Mouse (Mus musculus) limb, embryonic 10.5 days (tissue): ENCODE measurements at regions not wholly inside any gene's neighbourhood (a gene's known extent, or its start where the extent isn't known, plus 50 kb on each side); places are given as distances from the start of the nearest gene placed in this dataset.

Experiments used
- DNase-seq: peaks from one replicate; pipeline ENCODE4 v3.0.0-alpha.2; 2017; ENCODE audit warnings: low spot score
- H3K27ac ChIP-seq: fragments of 300-500 bp; sonication (generic); 2 replicates; pipeline ENCODE4 v1.5.1; 2016; ENCODE audit warnings: mild to moderate bottlenecking
- H3K27me3 ChIP-seq: fragments of 300-500 bp; sonication (generic); 2 replicates; pipeline ENCODE4 v1.6.1; 2016; ENCODE audit warnings: low read depth, mild to moderate bottlenecking; ENCODE audit not compliant: poor library complexity, severe bottlenecking
- H3K36me3 ChIP-seq: fragments of 300-500 bp; sonication (generic); 2 replicates; pipeline ENCODE4 v1.6.1; 2016; ENCODE audit warnings: mild to moderate bottlenecking, moderate library complexity
- H3K4me1 ChIP-seq: fragments of 300-500 bp; sonication (generic); 2 replicates; pipeline ENCODE4 v1.6.1; 2016
- H3K4me3 ChIP-seq: fragments of 300-500 bp; sonication (generic); 2 replicates; pipeline ENCODE4 v1.5.1; 2016; ENCODE audit warnings: mild to moderate bottlenecking, moderate library complexity
- H3K9me3 ChIP-seq: fragments of 300-500 bp; sonication (generic); replicated peaks from 2 replicates; pipeline ENCODE4 v1.6.1; 2016; ENCODE audit warnings: mild to moderate bottlenecking
- WGBS: fragments of 180-500 bp; shearing (Covaris S2); methylation state at CpG from one replicate; pipeline ENCODE4 v1.1.7; 2016; 5-methylcytosine and 5-hydroxymethylcytosine counted together

DNA sequence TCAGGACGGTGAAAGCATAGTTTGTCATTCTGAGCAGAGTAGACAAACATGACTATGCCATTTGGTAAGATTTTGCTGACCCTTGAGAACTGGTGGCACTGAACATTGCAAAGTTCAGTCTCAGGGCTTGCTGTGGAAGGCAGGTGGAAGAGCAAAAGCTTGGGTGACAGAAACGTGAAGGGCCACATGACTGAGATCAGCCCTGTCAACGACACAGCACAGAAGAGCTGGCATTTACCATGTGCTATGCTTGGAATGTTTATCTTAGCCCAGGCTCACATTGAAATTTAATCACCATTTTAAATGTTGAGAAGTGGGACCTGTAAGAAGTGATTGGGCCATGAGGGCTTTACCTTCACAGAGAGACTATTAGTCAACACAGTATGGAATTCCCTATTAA, 81.7 kb upstream of the 2610301B20Rik start:
- H3K4me3 ChIP-seq, result no peak overlapping the region
- peaks cover 19% of the 10 kb centered on the region for H3K4me1 ChIP-seq
- no peaks in the 10 kb centered on the region for H3K27me3 ChIP-seq
- no peaks in the 10 kb centered on the region for H3K36me3 ChIP-seq
- H3K9me3 ChIP-seq, result no peaks in the 10 kb centered on the region
- 60% methylated on average over 3 of the region's 3 CpGs for WGBS
- no peak overlapping the region for H3K27ac ChIP-seq
- DNase-seq, result no peak

DNA sequence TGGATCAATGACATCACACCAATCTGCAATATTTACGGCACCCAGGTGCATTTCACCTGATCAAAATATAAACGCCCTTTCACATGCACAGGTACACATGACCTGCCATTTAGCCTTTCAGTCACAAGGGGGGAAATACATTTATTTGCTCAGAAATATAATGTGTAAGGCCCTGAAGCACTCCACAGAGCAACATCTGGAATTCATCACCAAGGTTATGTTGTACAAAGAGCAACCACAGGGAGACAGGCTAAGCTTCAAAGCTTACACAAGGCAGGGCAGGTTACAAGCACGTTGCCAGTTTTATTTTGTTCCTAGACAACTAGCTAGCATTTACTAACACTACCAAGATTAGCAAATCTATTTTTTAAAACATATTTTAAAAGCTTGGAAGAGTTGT, 79.8 kb upstream of the 2610301B20Rik start:
- Histone ChIP-seq H3K4me3 (no peak overlapping the region), H3K27me3 (no peaks in the 10 kb centered on the region), H3K36me3 (no peaks in the 10 kb centered on the region), H3K4me1 (peaks cover 19% of the 10 kb centered on the region), H3K27ac (peak overlapping the region; percentile 56; the same call in 1 of the 2 replicates), H3K9me3 (no peaks in the 10 kb centered on the region)
- WGBS, result 53% methylated on average over 3 of the region's 3 CpGs
- DNase-seq, result peak; percentile 33

DNA sequence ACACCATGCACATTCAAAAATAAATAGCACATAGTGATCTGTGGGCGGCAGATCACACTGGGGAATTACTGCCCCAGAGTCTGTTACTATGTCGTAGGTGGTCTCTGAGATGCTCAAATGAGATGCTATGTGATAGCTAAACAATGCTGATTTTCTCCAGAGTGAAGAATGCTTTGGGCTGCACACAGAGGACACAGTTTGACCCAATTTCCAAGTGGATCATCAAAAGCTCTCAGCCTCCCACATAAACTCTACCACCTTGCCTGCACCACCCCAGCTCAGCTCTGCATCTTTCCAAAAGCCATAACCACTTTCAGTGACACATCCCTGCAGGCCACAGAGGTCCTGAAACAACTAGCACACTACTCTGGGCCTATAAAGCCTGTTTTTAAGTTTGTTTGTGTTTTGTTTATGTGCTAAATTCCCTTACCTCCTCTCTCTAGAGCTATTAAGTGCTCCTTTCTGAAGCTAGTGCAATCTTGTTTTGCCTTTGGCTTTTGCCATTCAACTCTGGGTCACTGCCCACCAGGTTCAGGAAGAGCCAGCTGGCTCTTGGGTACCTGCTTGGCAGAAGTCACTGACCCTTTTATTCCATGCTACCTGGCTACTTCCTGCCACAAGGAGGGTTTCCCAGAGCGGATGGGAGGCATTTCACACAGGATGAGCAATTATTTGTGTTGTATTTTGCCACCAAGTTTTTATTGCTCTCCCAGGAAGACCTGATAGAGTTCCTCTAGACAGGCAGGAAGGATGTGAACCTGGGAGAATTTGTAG, 73.3 kb upstream of the 2610301B20Rik start:
- WGBS, result 82% methylated on average over 3 of the region's 3 CpGs
- DNase-seq, result no peak
- no peak overlapping the region for H3K27ac ChIP-seq
- H3K9me3 ChIP-seq, result no peaks in the 10 kb centered on the region
- H3K4me3 ChIP-seq, result no peak overlapping the region
- no peaks in the 10 kb centered on the region for H3K27me3 ChIP-seq
- no peaks in the 10 kb centered on the region for H3K4me1 ChIP-seq
- H3K36me3 ChIP-seq, result no peaks in the 10 kb centered on the region

DNA sequence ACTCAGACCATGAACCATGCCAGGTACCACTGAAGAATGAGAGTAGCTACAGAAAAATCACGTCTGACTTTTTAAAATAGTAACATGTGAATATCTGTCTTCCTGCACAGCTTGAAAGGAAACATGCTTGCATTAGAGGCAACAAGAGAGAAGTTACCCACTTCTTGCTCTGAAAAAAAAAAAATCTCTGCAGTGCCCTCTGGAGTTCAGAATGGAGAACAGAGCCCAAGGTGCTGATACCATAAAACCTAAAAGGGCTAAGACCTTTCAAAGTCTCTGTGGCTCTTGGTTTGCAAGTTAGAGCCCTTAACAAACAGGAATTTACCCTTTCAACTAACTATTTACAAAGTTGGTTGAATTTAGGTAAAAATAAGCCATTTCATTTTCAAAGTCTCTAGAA, 69.6 kb upstream of the 2610301B20Rik start:
- DNase-seq, result no peak
- no peaks in the 10 kb centered on the region for H3K36me3 ChIP-seq
- H3K9me3 ChIP-seq, result no peaks in the 10 kb centered on the region
- no peak overlapping the region for H3K4me3 ChIP-seq
- H3K4me1 ChIP-seq, result no peaks in the 10 kb centered on the region
- H3K27ac ChIP-seq, result no peak overlapping the region
- 18% methylated on average over 1 of the region's 1 CpGs for WGBS
- no peaks in the 10 kb centered on the region for H3K27me3 ChIP-seq

- Histone ChIP-seq H3K4me1 (no peaks in the 10 kb centered on the region), H3K4me3 (no peak overlapping the region), H3K27me3 (no peaks in the 10 kb centered on the region), H3K9me3 (no peaks in the 10 kb centered on the region), H3K27ac (no peak overlapping the region), H3K36me3 (no peaks in the 10 kb centered on the region)
- 90% methylated on average over 3 of the region's 3 CpGs for WGBS
- DNase-seq, result no peak
Measured at GRCm38 (mm10) chr4:10807260-10807659, 67.0 kb upstream of the 2610301B20Rik start.

DNA sequence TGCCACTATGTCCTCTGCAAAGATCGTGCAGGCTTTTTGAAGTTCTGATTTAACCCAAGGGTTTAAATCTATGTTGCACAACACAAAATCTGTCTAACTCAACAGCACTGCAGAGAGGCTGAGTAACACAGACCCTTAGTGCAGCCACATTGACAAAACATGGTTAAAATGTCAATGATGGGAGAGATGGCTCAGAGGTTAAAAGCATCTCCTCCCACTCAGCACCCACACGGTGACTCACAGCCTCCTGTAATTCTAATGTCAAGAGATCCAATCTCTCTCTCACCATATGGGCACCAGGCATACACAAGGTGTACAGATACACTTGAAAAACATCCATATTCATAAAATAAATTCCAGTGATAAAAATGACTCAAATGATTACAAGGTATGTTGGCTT, 61.4 kb upstream of the 2610301B20Rik start:
- no peaks in the 10 kb centered on the region for H3K36me3 ChIP-seq
- DNase-seq, result no peak
- H3K4me3 ChIP-seq, result no peak overlapping the region
- no peak overlapping the region for H3K27ac ChIP-seq
- no peaks in the 10 kb centered on the region for H3K27me3 ChIP-seq
- no peaks in the 10 kb centered on the region for H3K9me3 ChIP-seq
- no peaks in the 10 kb centered on the region for H3K4me1 ChIP-seq
- whole genome bisulfite sequencing, result 83% methylated on average over 2 of the region's 2 CpGs
